Mouse (Mus musculus) liver, adult 2 months (tissue): ENCODE data around the gene Mier1. TPM values are rescaled to one million over a fixed set of nuclear protein-coding genes. Genes with fewer than 3 reads are reported as not detected.

Experiments
- DNase-seq: peaks from one replicate; pipeline ENCODE4 v3.0.0-alpha.2; 2011; ENCODE audit warnings: low read depth, low spot score; ENCODE audit errors: extremely low read depth
- H3K27ac ChIP-seq: fragments of 200-500 bp; replicated peaks from 2 replicates; pipeline ENCODE4 v1.5.1; 2012; ENCODE audit warnings: low read depth, mild to moderate bottlenecking, control low read depth, inconsistent platforms, low read length; ENCODE audit not compliant: insufficient read depth
- H3K27me3 ChIP-seq: fragments of 200-500 bp; 2 replicates; pipeline ENCODE4 v1.6.1; 2012; ENCODE audit warnings: mild to moderate bottlenecking, moderate library complexity, low read length, inconsistent platforms; ENCODE audit not compliant: control insufficient read depth, insufficient read depth
- H3K36me3 ChIP-seq: fragments of 200-500 bp; 2 replicates; pipeline ENCODE4 v1.6.1; 2012; ENCODE audit warnings: low read length, inconsistent platforms; ENCODE audit not compliant: control insufficient read depth, insufficient read depth
- H3K4me1 ChIP-seq: fragments of 200-500 bp; 2 replicates; pipeline ENCODE4 v1.6.1; 2011; ENCODE audit warnings: low read length; ENCODE audit not compliant: control insufficient read depth, insufficient read depth
- H3K4me3 ChIP-seq: fragments of 200-500 bp; 2 replicates; pipeline ENCODE4 v1.5.1; 2011; ENCODE audit warnings: low read depth, mild to moderate bottlenecking, control low read depth, low read length, moderate library complexity; ENCODE audit not compliant: insufficient read depth
- H3K79me2 ChIP-seq: fragments of 200-500 bp; 2 replicates; pipeline ENCODE4 v1.6.1; 2012; ENCODE audit warnings: inconsistent platforms, mild to moderate bottlenecking, low read length, moderate library complexity; ENCODE audit not compliant: control insufficient read depth, insufficient read depth
- H3K9ac ChIP-seq: fragments of 200-500 bp; 2 replicates; pipeline ENCODE4 v1.6.1; 2012; ENCODE audit warnings: low read depth, mild to moderate bottlenecking, control low read depth, inconsistent platforms, low read length
- CTCF ChIP-seq: fragments of 200-500 bp; IDR thresholded peaks from 2 replicates; pipeline ENCODE4 v1.5.1; 2011; ENCODE audit warnings: low read depth, low read length, control low read depth
- POLR2A ChIP-seq: fragments of 200-500 bp; IDR thresholded peaks from 2 replicates; pipeline ENCODE4 v1.6.1; 2011; ENCODE audit warnings: low read length, control low read depth; ENCODE audit not compliant: insufficient read depth; ENCODE audit errors: extremely low read depth
- WGBS: fragments of 180-500 bp; shearing (Covaris S2); methylation state at CpG from one replicate; pipeline ENCODE4 v1.1.7; 2018; 5-methylcytosine and 5-hydroxymethylcytosine counted together
- polyA plus RNA-seq: library from polyadenylated mRNA; depleted of rRNA; stranded (reverse); fragments of >200 nt; gene quantifications from 2 replicates; pipeline ENCODE4 v1.2.3, GENCODE M21; 2012; rRNA removed
- total RNA-seq: library from RNA; depleted of rRNA; stranded (reverse); fragments of >200 nt; gene quantifications from 2 replicates; pipeline ENCODE4 v1.2.3, GENCODE M21; 2014; rRNA removed

Mier1 gene
- 25.4 TPM in 2 replicates for total RNA-seq
- polyA plus RNA-seq: 4.3 and 7.3 TPM in 2 replicates

GRCm38 (mm10) chr4:103114184-103115111 is at the start of gene Mier1, which contains the start of gene Wdr78:
Mier1 (plus strand) TSS chr4:103114390.
Wdr78 (minus strand) TSS chr4:103114555.
- peak within 1 kb of the TSS; percentile 88 for H3K27ac ChIP-seq
- peak within 1 kb of the TSS; percentile 81 for H3K9ac ChIP-seq
- H3K4me3 ChIP-seq: peak within 1 kb of the TSS; percentile 94
- peaks cover 11% of the 10 kb centered on the region for H3K4me1 ChIP-seq
- H3K27me3 ChIP-seq: no peaks in the 10 kb centered on the region
- H3K79me2 ChIP-seq: peaks cover 4% of the 10 kb centered on the region; the same call in 1 of the 2 replicates
- H3K36me3 ChIP-seq: no peaks in the 10 kb centered on the region
- DNase-seq: peak; percentile 83
- under 1% methylated on average over 90 of the region's 90 CpGs for WGBS
- TF ChIP-seq CTCF (no peak), POLR2A (0 out of 2 replicates have a peak, but pooled peaks have one; percentile 15)

DNA sequence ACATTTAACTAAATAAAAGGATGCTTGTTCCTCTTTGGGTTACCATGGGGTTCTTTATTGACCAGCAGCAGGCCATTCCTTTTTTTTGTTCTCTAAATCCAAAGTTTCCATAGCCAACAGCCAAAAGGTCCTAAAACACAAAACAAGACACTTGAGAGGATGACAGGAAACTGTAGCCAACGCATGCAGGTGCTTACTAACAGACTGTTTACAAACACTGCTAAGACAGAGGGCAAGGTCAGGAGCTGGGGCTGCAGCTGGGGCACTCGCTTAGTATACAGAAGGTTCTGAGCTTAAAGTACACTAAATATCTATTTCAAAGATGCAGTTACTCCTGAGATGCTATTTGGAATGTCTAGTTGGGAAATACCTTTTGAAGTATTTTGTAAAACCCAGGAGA is 49.8 kb upstream of the Mier1 start:
- DNase-seq: no peak
- Histone ChIP-seq H3K36me3 (no peaks in the 10 kb centered on the region), H3K27me3 (no peaks in the 10 kb centered on the region), H3K79me2 (no peaks in the 10 kb centered on the region), H3K9ac (no peak overlapping the region), H3K4me3 (no peak overlapping the region), H3K4me1 (no peaks in the 10 kb centered on the region), H3K27ac (no peak overlapping the region)
- 70% methylated on average over 2 of the region's 2 CpGs for WGBS
- TF ChIP-seq POLR2A (no peak), CTCF (no peak)

DNA sequence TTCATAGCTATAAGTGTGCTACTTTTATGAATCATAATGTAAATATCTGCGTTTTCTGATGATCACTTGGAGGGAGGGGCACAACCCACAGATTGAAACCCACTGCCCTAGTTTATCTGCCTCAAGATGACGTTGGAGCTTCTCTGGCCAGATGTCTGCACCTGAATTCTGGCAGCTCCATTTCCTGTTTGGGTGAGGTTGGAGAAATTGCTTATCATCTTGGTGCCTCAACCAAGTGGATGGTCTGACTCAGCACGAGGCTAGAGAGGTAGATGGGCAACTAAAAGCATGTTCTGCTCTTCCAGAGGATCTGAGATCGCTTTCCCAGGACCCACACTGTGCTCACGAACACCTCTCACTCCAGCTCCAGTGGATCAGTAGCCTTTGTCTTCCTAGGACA is 49.2 kb upstream of the Mier1 start:
- no peak overlapping the region for H3K4me3 ChIP-seq
- no peaks in the 10 kb centered on the region for H3K36me3 ChIP-seq
- H3K27me3 ChIP-seq: no peaks in the 10 kb centered on the region
- 72% methylated on average over 5 of the region's 5 CpGs for WGBS
- no peak overlapping the region for H3K9ac ChIP-seq
- DNase-seq: no peak
- no peaks in the 10 kb centered on the region for H3K4me1 ChIP-seq
- no peaks in the 10 kb centered on the region for H3K79me2 ChIP-seq
- H3K27ac ChIP-seq: no peak overlapping the region
- TF ChIP-seq POLR2A (no peak), CTCF (no peak)

DNA sequence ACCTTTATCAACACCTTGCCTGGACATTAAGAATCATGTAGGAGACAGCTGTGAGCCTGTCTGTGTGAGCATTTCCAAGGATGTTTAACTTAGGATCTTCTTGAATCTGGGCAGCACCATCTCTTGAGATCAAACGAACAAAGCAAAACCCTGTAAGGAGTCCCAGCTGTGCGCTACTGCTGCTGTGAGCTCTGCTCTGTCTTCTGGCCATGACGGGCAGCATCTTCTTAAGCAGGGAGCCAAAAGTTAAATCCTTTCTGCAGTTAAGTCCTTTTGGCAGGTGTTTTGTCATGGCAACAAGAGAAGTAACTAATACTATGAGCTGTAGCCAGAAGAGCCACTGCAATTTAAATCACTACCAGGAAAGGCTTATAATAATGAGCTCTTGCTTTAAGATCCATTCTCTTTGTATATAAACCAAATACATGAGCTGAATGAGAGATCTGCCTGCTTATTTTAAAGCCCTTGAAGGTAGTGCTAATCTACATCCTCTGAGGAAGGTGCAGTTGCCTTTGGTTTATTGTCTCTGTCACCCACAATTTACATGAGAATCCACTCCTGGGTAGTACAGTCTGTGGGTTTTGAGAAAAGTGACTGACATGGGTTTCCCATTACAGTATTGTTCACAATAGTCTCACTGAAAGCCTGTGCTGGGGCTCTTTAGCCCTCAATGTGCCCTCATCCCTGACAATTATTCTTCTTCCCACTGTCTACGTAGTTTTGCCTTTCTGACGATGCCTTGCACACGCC is 46.1 kb upstream of the Mier1 start:
- H3K9ac ChIP-seq: no peak overlapping the region
- no peak for TF ChIP-seq CTCF
- TF ChIP-seq POLR2A: no peak
- H3K79me2 ChIP-seq: no peaks in the 10 kb centered on the region
- H3K36me3 ChIP-seq: no peaks in the 10 kb centered on the region
- no peak overlapping the region for H3K27ac ChIP-seq
- H3K4me3 ChIP-seq: no peak overlapping the region
- 87% methylated on average over 6 of the region's 6 CpGs for WGBS
- DNase-seq: no peak
- H3K4me1 ChIP-seq: no peaks in the 10 kb centered on the region
- no peaks in the 10 kb centered on the region for H3K27me3 ChIP-seq

- Histone ChIP-seq H3K9ac (no peak overlapping the region), H3K27ac (no peak overlapping the region), H3K79me2 (no peaks in the 10 kb centered on the region), H3K4me1 (no peaks in the 10 kb centered on the region), H3K4me3 (no peak overlapping the region), H3K27me3 (no peaks in the 10 kb centered on the region), H3K36me3 (no peaks in the 10 kb centered on the region)
- 89% methylated on average over 3 of the region's 3 CpGs for WGBS
- TF ChIP-seq CTCF: no peak
- TF ChIP-seq POLR2A: no peak
- DNase-seq: no peak
These were observed 43.6 kb upstream of the Mier1 start for GRCm38 (mm10) chr4:103070631-103071030.

DNA sequence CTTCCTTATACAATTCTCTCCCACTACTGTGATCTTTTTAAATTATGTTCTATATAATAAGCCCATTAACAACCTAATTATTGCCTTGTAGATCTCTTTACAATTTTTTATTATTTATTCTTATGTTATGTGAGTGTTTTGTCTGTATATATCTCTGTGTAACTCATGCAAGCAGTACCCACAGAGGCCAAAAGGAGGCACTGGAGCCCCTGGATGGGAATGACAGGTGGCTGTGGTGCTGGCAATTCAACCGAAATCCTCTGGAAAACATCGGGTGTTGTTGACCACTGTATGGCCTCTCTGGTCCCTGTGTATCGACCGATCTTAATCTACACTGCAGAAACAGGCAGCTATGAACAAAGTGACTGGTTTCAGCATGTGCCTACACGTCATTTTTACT is 29.0 kb upstream of the Mier1 start:
- Histone ChIP-seq H3K36me3 (no peaks in the 10 kb centered on the region), H3K4me3 (no peak overlapping the region), H3K4me1 (no peaks in the 10 kb centered on the region), H3K9ac (no peak overlapping the region), H3K27ac (no peak overlapping the region), H3K79me2 (no peaks in the 10 kb centered on the region), H3K27me3 (no peaks in the 10 kb centered on the region)
- 92% methylated on average over 5 of the region's 5 CpGs for WGBS
- TF ChIP-seq CTCF: no peak
- TF ChIP-seq POLR2A: no peak
- DNase-seq: no peak
